In genomic region chr6:143620583-143620982, GRCm38 (mm10) we compare ENCODE assay signal across 18 mouse cellular contexts.
DNase-seq lines count a peak whose midpoint lies in the region; ATAC-seq lines count a peak whose summit lies in the region.
"Had no signal": no experiment of that assay in that cellular context is flagged by ENCODE, and none has a peak within 500 bp of the region (broad histone marks: within the 10 kb centered on the region; RNA-seq: fewer than 3 reads in every experiment).

No protein-coding gene starts in this region.

- peak; percentile 79 for ATAC-seq in common myeloid progenitor, adult 5-6 weeks (replicated peaks; ENCODE audit: low read depth, poor library complexity, severe bottlenecking)
- ATAC-seq in megakaryocyte progenitor cell, adult 5-6 weeks (replicated peaks; ENCODE audit: poor library complexity), result peak; percentile 82
- ATAC-seq: CD4-positive, CD25-positive, alpha-beta regulatory T cell, adult 4 months; forebrain, embryonic 14.5 days; forebrain, postnatal 0 days; Patski had no signal

- peak; percentile 21 for DNase-seq in thymus, postnatal 0 days (ENCODE audit: low spot score)
- no peak for DNase-seq in thymus, adult 18-20 months
- no peak for DNase-seq in left cerebral cortex, adult 18-20 months (ENCODE audit: low spot score in 2 of 2)
- DNase-seq in ovary, adult 18-20 months (ENCODE audit: low spot score), result no peak
- DNase-seq: adrenal gland, postnatal 10 days; adrenal gland, postnatal 36 days; cerebellum, adult 18-20 months; cerebellum, adult 9-10 months; cerebellum, postnatal 14 days; forebrain, postnatal 0 days; gastrocnemius, adult 2 months; gastrocnemius, postnatal 14 days; heart, adult 2 months had no signal
